Mouse (Mus musculus): ENCODE results near the gene Rasgef1b. TPM values are rescaled to one million over a fixed set of nuclear protein-coding genes. Genes with fewer than 3 reads are reported as not detected.

Rasgef1b gene
- polyA plus RNA-seq, 1 experiment from 2014 or later, result 7.8 TPM

GRCm38 (mm10) chr5:99590539-99590938, 138.3 kb downstream of the Rasgef1b start:
- Histone ChIP-seq H3K4me1 (ENCODE audit: insufficient read depth, low read length) (0 out of 2 replicates have a peak, but pooled peaks cover 4% of the 10 kb centered on the region), H3K9ac (replicated peaks; ENCODE audit: low read length) (no peak overlapping the region), H3K4me3 (ENCODE audit: low read length) (no peak overlapping the region), H3K27ac (ENCODE audit: low read length) (no peak overlapping the region), H3K9me3 (ENCODE audit: low read length) (no peaks in the 10 kb centered on the region; the same call in 1 of the 2 replicates), H3K27me3 (ENCODE audit: insufficient read depth, low read length) (no peaks in the 10 kb centered on the region), H3K4me2 (replicated peaks; ENCODE audit: low read depth, low read length) (no peak overlapping the region), H3K36me3 (ENCODE audit: insufficient read depth, low read length) (no peaks in the 10 kb centered on the region)
- no peak for ATAC-seq (ENCODE audit: low FRiP score, low TSS enrichment)
- 81% methylated on average over 4 of the region's 4 CpGs for WGBS

DNA sequence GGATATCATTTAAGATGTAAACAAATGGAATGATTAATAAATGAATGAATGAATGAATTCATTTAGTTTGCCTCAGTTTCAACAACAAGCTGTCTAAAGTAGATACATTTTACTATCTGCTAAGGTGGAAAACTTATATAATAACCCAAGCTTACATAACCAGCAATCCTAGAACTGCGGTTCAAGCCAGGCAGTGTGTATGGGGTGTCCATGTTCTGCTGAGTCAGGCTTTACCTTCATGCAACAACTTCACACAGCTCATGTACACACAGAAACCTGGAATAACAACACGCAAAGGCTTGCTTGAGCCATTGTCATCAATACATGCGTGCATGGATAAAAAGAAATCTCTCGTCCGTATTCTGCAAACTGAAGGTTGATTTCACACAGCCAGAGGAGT, 140.9 kb downstream of the Rasgef1b start:
- Histone ChIP-seq H3K9me3 (ENCODE audit: low read length) (no peaks in the 10 kb centered on the region), H3K4me1 (ENCODE audit: insufficient read depth, low read length) (0 out of 2 replicates have a peak, but pooled peaks cover 4% of the 10 kb centered on the region), H3K27me3 (ENCODE audit: insufficient read depth, low read length) (no peaks in the 10 kb centered on the region), H3K4me3 (ENCODE audit: low read length) (no peak overlapping the region), H3K9ac (replicated peaks; ENCODE audit: low read length) (no peak overlapping the region), H3K27ac (ENCODE audit: low read length) (no peak overlapping the region), H3K4me2 (replicated peaks; ENCODE audit: low read depth, low read length) (no peak overlapping the region), H3K36me3 (ENCODE audit: insufficient read depth, low read length) (no peaks in the 10 kb centered on the region)
- WGBS, result 95% methylated on average over 5 of the region's 5 CpGs
- no peak for ATAC-seq (ENCODE audit: low FRiP score, low TSS enrichment)

DNA sequence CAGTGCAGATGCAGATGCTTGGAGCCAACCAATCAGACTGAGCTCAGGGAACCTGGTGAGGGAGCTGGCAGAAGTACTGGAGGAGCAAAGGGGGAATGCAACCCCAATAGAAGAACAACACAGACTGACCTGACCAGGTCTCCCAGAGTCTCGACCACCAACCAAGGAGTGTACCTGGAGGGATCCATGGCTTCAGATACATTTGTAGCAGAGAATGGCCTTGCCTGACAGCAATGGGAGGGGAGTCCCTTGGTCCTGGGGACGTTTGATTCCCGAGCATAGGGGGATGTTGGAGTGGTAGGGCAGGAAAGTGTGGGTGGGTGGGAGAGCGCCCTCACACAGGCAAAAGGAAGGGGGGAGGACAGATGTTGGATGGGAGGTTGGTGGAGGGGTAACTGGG, 141.3 kb downstream of the Rasgef1b start:
- H3K9me3 ChIP-seq (ENCODE audit: low read length), result no peaks in the 10 kb centered on the region
- ATAC-seq (ENCODE audit: low FRiP score, low TSS enrichment), result no peak
- 0 out of 2 replicates have a peak, but pooled peaks cover 4% of the 10 kb centered on the region for H3K4me1 ChIP-seq (ENCODE audit: insufficient read depth, low read length)
- no peak overlapping the region for H3K27ac ChIP-seq (ENCODE audit: low read length)
- no peak overlapping the region for H3K9ac ChIP-seq (replicated peaks; ENCODE audit: low read length)
- WGBS, result 67% methylated on average over 4 of the region's 4 CpGs
- H3K4me2 ChIP-seq (replicated peaks; ENCODE audit: low read depth, low read length), result no peak overlapping the region
- H3K36me3 ChIP-seq (ENCODE audit: insufficient read depth, low read length), result no peaks in the 10 kb centered on the region
- H3K27me3 ChIP-seq (ENCODE audit: insufficient read depth, low read length), result no peaks in the 10 kb centered on the region
- H3K4me3 ChIP-seq (ENCODE audit: low read length), result no peak overlapping the region

- no peak overlapping the region for H3K4me3 ChIP-seq (ENCODE audit: low read length)
- 70% methylated on average over 6 of the region's 6 CpGs for WGBS
- no peaks in the 10 kb centered on the region for H3K27me3 ChIP-seq (ENCODE audit: insufficient read depth, low read length)
- no peak overlapping the region for H3K27ac ChIP-seq (ENCODE audit: low read length)
- no peak for ATAC-seq (ENCODE audit: low FRiP score, low TSS enrichment)
- H3K4me1 ChIP-seq (ENCODE audit: insufficient read depth, low read length), result no peaks in the 10 kb centered on the region
- no peaks in the 10 kb centered on the region for H3K36me3 ChIP-seq (ENCODE audit: insufficient read depth, low read length)
- no peaks in the 10 kb centered on the region for H3K9me3 ChIP-seq (ENCODE audit: low read length)
- no peak overlapping the region for H3K4me2 ChIP-seq (replicated peaks; ENCODE audit: low read depth, low read length)
- no peak overlapping the region for H3K9ac ChIP-seq (replicated peaks; ENCODE audit: low read length)
These were observed 142.6 kb downstream of the Rasgef1b start for GRCm38 (mm10) chr5:99586287-99586686.

DNA sequence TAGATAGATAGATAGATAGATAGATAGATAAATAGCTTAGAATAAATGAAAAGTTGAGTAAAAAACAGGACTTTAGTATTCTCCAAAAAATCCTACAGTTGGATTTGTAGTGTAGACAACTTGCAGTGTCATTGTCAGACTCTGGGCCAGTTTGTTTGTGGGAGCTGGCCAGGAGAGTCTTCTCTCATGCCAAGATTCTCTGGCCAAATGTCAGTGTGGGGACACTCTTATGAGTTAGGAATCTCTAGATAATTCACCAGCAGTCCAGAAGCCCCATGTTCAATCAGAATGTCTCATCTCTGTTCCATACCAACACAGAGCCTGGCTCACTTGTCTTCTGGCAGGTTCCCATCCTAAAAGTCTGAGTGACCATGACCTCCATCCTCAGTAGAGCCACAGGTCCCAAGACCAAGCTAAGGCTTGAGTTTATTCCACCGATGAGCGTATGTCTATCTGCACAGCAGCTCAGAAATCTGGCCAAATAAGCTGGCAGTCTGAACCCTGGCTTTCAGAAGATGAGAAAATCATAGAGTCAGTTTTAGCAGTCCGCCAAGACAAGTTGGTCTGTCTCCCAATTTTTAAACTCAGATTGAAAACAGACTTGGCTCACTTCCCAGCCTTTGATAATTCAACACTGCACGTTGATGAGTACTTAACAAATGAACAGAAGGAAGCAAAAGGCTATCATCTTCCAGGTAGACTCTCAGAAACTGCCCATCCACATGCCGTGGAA, 143.5 kb downstream of the Rasgef1b start:
- H3K4me2 ChIP-seq (replicated peaks; ENCODE audit: low read depth, low read length), result no peak overlapping the region
- H3K36me3 ChIP-seq (ENCODE audit: insufficient read depth, low read length), result no peaks in the 10 kb centered on the region
- ATAC-seq (ENCODE audit: low FRiP score, low TSS enrichment), result no peak
- no peak overlapping the region for H3K27ac ChIP-seq (ENCODE audit: low read length)
- WGBS, result 75% methylated on average over 5 of the region's 5 CpGs
- no peaks in the 10 kb centered on the region for H3K4me1 ChIP-seq (ENCODE audit: insufficient read depth, low read length)
- no peaks in the 10 kb centered on the region for H3K27me3 ChIP-seq (ENCODE audit: insufficient read depth, low read length)
- no peak overlapping the region for H3K9ac ChIP-seq (replicated peaks; ENCODE audit: low read length)
- no peak overlapping the region for H3K4me3 ChIP-seq (ENCODE audit: low read length)
- H3K9me3 ChIP-seq (ENCODE audit: low read length), result no peaks in the 10 kb centered on the region

- 71% methylated on average over 9 of the region's 9 CpGs for WGBS
- no peak for ATAC-seq (ENCODE audit: low FRiP score, low TSS enrichment)
- H3K9me3 ChIP-seq (ENCODE audit: low read length), result no peaks in the 10 kb centered on the region
These were observed 144.6 kb downstream of the Rasgef1b start for GRCm38 (mm10) chr5:99584266-99584665.

DNA sequence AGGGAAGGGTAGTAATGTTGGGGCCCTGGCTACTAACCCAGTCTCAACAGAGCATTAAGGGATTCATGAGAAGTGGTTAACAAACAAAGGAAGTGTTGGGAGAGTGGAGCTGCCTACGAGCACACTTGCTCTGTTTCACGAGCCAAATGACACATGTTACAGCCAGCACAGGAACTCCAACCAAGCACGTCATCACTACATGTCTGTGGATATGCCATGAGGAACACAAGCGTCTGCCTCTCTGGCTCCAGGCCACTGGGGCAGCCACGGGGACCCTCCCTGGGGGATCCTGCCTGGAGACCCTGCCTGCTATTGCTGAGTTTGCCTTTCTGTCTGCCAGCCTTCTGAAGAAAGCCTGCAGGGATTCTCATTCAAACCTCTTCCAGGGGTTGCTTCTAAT, 146.8 kb downstream of the Rasgef1b start:
- no peak overlapping the region for H3K27ac ChIP-seq (ENCODE audit: low read length)
- H3K4me2 ChIP-seq (replicated peaks; ENCODE audit: low read depth, low read length), result no peak overlapping the region
- H3K9me3 ChIP-seq (ENCODE audit: low read length), result no peaks in the 10 kb centered on the region
- H3K4me3 ChIP-seq (ENCODE audit: low read length), result no peak overlapping the region
- ATAC-seq (ENCODE audit: low FRiP score, low TSS enrichment), result no peak
- WGBS, result 24% methylated on average over 5 of the region's 5 CpGs
- no peak overlapping the region for H3K9ac ChIP-seq (replicated peaks; ENCODE audit: low read length)
- H3K36me3 ChIP-seq (ENCODE audit: insufficient read depth, low read length), result no peaks in the 10 kb centered on the region
- no peaks in the 10 kb centered on the region for H3K27me3 ChIP-seq (ENCODE audit: insufficient read depth, low read length)
- no peaks in the 10 kb centered on the region for H3K4me1 ChIP-seq (ENCODE audit: insufficient read depth, low read length)

More at GRCm38 (mm10) chr5:99584266-99584665, 144.6 kb downstream of the Rasgef1b start:
- H3K27ac ChIP-seq (ENCODE audit: low read length), result no peak overlapping the region
- H3K36me3 ChIP-seq (ENCODE audit: insufficient read depth, low read length), result no peaks in the 10 kb centered on the region
- no peaks in the 10 kb centered on the region for H3K27me3 ChIP-seq (ENCODE audit: insufficient read depth, low read length)
- no peak overlapping the region for H3K4me2 ChIP-seq (replicated peaks; ENCODE audit: low read depth, low read length)
- H3K9ac ChIP-seq (replicated peaks; ENCODE audit: low read length), result no peak overlapping the region
- no peak overlapping the region for H3K4me3 ChIP-seq (ENCODE audit: low read length)
- H3K4me1 ChIP-seq (ENCODE audit: insufficient read depth, low read length), result no peaks in the 10 kb centered on the region

- ATAC-seq (ENCODE audit: low FRiP score, low TSS enrichment), result peak; percentile 88
- Histone ChIP-seq H3K4me3 (ENCODE audit: low read length) (no peak overlapping the region), H3K36me3 (ENCODE audit: insufficient read depth, low read length) (no peaks in the 10 kb centered on the region), H3K9ac (replicated peaks; ENCODE audit: low read length) (no peak overlapping the region), H3K9me3 (ENCODE audit: low read length) (no peaks in the 10 kb centered on the region), H3K27ac (ENCODE audit: low read length) (no peak overlapping the region), H3K27me3 (ENCODE audit: insufficient read depth, low read length) (no peaks in the 10 kb centered on the region), H3K4me1 (ENCODE audit: insufficient read depth, low read length) (no peaks in the 10 kb centered on the region), H3K4me2 (replicated peaks; ENCODE audit: low read depth, low read length) (no peak overlapping the region)
- 13% methylated on average over 4 of the region's 4 CpGs for WGBS
These were observed 150.2 kb downstream of the Rasgef1b start for GRCm38 (mm10) chr5:99578692-99579091.

DNA sequence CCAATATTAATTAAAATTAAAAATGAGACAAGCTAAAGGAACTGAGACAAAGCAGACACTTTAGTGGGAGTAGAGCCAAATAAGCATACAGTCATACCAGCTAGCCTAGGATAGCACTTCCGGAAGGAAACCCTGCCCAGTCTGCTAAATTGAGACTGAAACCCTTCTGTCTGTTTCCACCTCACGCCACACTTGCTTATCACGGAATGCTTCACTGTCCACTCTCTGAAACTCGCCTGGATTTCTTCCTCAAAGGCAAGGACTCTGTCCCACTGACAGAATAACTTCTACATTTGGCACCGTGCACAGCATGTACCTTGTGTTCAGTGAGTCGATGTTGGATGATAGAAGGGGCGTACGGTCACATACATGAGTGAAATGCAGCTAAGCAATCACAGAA, 153.0 kb downstream of the Rasgef1b start:
- Histone ChIP-seq H3K9ac (replicated peaks; ENCODE audit: low read length) (no peak overlapping the region), H3K4me1 (ENCODE audit: insufficient read depth, low read length) (no peaks in the 10 kb centered on the region), H3K4me3 (ENCODE audit: low read length) (no peak overlapping the region), H3K27me3 (ENCODE audit: insufficient read depth, low read length) (no peaks in the 10 kb centered on the region), H3K9me3 (ENCODE audit: low read length) (no peaks in the 10 kb centered on the region), H3K36me3 (ENCODE audit: insufficient read depth, low read length) (no peaks in the 10 kb centered on the region), H3K4me2 (replicated peaks; ENCODE audit: low read depth, low read length) (no peak overlapping the region), H3K27ac (ENCODE audit: low read length) (no peak overlapping the region)
- 83% methylated on average over 8 of the region's 8 CpGs for WGBS
- ATAC-seq (ENCODE audit: low FRiP score, low TSS enrichment), result no peak

GRCm38 (mm10) chr5:99564501-99565323, 164.2 kb downstream of the Rasgef1b start:
- H3K9me3 ChIP-seq (ENCODE audit: low read length), result no peaks in the 10 kb centered on the region
- no peaks in the 10 kb centered on the region for H3K27me3 ChIP-seq (ENCODE audit: insufficient read depth, low read length)
- no peak overlapping the region for H3K9ac ChIP-seq (replicated peaks; ENCODE audit: low read length)
- no peaks in the 10 kb centered on the region for H3K36me3 ChIP-seq (ENCODE audit: insufficient read depth, low read length)
- H3K4me2 ChIP-seq (replicated peaks; ENCODE audit: low read depth, low read length), result no peak overlapping the region
- no peak overlapping the region for H3K27ac ChIP-seq (ENCODE audit: low read length)
- no peak overlapping the region for H3K4me3 ChIP-seq (ENCODE audit: low read length)
- ATAC-seq (ENCODE audit: low FRiP score, low TSS enrichment), result no peak
- no peaks in the 10 kb centered on the region for H3K4me1 ChIP-seq (ENCODE audit: insufficient read depth, low read length)
- WGBS, result 59% methylated on average over 8 of the region's 8 CpGs
